Mouse (Mus musculus) CD8-positive naive resting alpha-beta T cell, adult 2 months (primary cell): Measurements from ENCODE around the gene Rmi2.

ENCODE experiments used
- DNase-seq, 2 experiments: peaks; one replicate each; pipeline ENCODE4 v3.0.0; 2022; ENCODE audit warnings: low read depth in 2 of 2, low spot score in 2 of 2

Gene Rmi2

GRCm38 (mm10) chr16:10919856-10920255, 85.0 kb downstream of the Rmi2 start:
- DNase-seq: no peak

GRCm38 (mm10) chr16:10923561-10923960, 88.7 kb downstream of the Rmi2 start:
- DNase-seq: no peak

GRCm38 (mm10) chr16:10925591-10926180, 90.8 kb downstream of the Rmi2 start:
- DNase-seq: no peak

- no peak for DNase-seq
Measured at GRCm38 (mm10) chr16:10927026-10927425, 92.2 kb downstream of the Rmi2 start.

GRCm38 (mm10) chr16:10933372-10933771, 98.5 kb downstream of the Rmi2 start:
- DNase-seq: no peak

- no peak for DNase-seq
Measured at GRCm38 (mm10) chr16:10934047-10934446, 99.2 kb downstream of the Rmi2 start.

- no peak for DNase-seq
Measured at GRCm38 (mm10) chr16:10936700-10937319, 102.0 kb downstream of the Rmi2 start.

GRCm38 (mm10) chr16:10937497-10937896, 102.6 kb downstream of the Rmi2 start:
- DNase-seq: no peak

GRCm38 (mm10) chr16:10939932-10940331, 105.1 kb downstream of the Rmi2 start:
- DNase-seq: no peak

- no peak for DNase-seq
Measured at GRCm38 (mm10) chr16:10940661-10941060, 105.8 kb downstream of the Rmi2 start.
